Mouse (Mus musculus) stomach, postnatal 0 days (tissue): ENCODE data around the gene Tlcd1. TPM values are rescaled to one million over a fixed set of nuclear protein-coding genes. Genes with fewer than 3 reads are reported as not detected.
"Not testable (repeated sequence)": the region's sequence is repeated elsewhere in the genome, so short reads cannot be mapped to it uniquely, and the experiment has no call there.

Experiments
- ATAC-seq: fragments of 200-750 bp; cut with Nextera tagmentation; 2 replicates; pipeline ENCODE4 v1.8.0; 2017; ENCODE audit not compliant: low FRiP score, low TSS enrichment
- DNase-seq: peaks from one replicate; pipeline ENCODE4 v3.0.0-alpha.2; 2016; ENCODE audit warnings: low spot score
- H3K27ac ChIP-seq: fragments of 300-500 bp; sonication (generic); replicated peaks from 2 replicates; pipeline ENCODE4 v1.5.1; 2014; ENCODE audit warnings: mild to moderate bottlenecking, control low read depth
- H3K27me3 ChIP-seq: fragments of 300-500 bp; sonication (generic); 2 replicates; pipeline ENCODE4 v1.6.1; 2014; ENCODE audit warnings: low read length; ENCODE audit not compliant: control insufficient read depth, insufficient read depth
- H3K36me3 ChIP-seq: fragments of 300-500 bp; sonication (generic); 2 replicates; pipeline ENCODE4 v1.6.1; 2014; ENCODE audit warnings: low read length, mixed read lengths; ENCODE audit not compliant: control insufficient read depth, insufficient read depth
- H3K4me1 ChIP-seq: fragments of 300-500 bp; sonication (generic); replicated peaks from 2 replicates; pipeline ENCODE4 v1.6.1; 2014; ENCODE audit warnings: antibody characterized with exemption; ENCODE audit not compliant: control insufficient read depth, insufficient read depth
- H3K4me2 ChIP-seq: fragments of 300-500 bp; sonication (generic); replicated peaks from 2 replicates; pipeline ENCODE4 v1.6.1; 2014; ENCODE audit warnings: low read depth, mild to moderate bottlenecking, control low read depth, moderate library complexity
- H3K4me3 ChIP-seq: fragments of 300-500 bp; sonication (generic); 2 replicates; pipeline ENCODE4 v1.5.1; 2014; ENCODE audit warnings: low read depth, low read length, control low read depth
- H3K9ac ChIP-seq: fragments of 300-500 bp; sonication (generic); 2 replicates; pipeline ENCODE4 v1.6.1; 2014; ENCODE audit warnings: mild to moderate bottlenecking, low read length, control low read depth, mixed read lengths
- H3K9me3 ChIP-seq: fragments of 300-500 bp; sonication (generic); 2 replicates; pipeline ENCODE4 v1.6.1; 2016; ENCODE audit warnings: low read length; ENCODE audit not compliant: control insufficient read depth
- CTCF ChIP-seq: IDR thresholded peaks from 2 replicates; pipeline ENCODE4 v1.5.1; 2016; ENCODE audit warnings: antibody characterized with exemption, low read depth, mild to moderate bottlenecking, moderate library complexity
- EP300 ChIP-seq: optimal IDR thresholded peaks from 2 replicates; pipeline ENCODE3; 2016; ENCODE audit warnings: antibody characterized with exemption
- WGBS: fragments of 180-500 bp; shearing (Covaris S2); extraction: QIAGEN DNeasy Blood & Tissue Kit; methylation state at CpG from one replicate; pipeline ENCODE4 v1.1.7; 2014; 5-methylcytosine and 5-hydroxymethylcytosine counted together
- polyA plus RNA-seq: library from polyadenylated mRNA; unstranded; fragments of >200 nt; fragmentation: Nextera tagmentation; extraction: Ambion mirVana; gene quantifications from 2 replicates; pipeline ENCODE4 v1.2.1, GENCODE M21; 2015

Tlcd1 gene
- 41.3 and 45.6 TPM in 2 replicates for polyA plus RNA-seq

DNA sequence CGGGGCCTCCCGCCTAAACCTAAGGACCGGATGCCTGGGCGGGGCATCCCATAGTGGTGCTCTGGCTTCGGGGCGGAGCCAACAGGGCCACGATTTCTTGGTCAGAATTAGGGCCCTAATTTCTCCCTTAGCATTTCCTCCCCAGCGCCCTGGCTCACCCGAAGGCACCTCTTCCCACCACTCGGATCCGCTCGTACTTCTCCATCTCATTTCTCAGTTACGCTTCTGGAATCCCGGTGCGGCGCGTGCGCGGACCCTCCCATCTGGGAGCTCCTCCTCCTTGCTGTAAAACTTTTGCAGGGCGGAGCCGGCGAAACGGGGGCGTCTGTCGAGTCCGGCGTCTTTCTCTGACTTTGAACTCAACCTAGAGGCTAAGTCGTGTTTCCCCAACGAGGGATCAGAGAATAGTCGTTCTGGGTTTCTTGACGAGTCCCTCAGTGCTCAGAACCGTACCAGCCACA, at the start of gene Tlcd1, which contains the start of gene Nek8:
Tlcd1 (plus strand) TSS at position 310 of the 461 bp plus-strand sequence.
Nek8 (minus strand) TSS at position 274 of the 461 bp plus-strand sequence.
- DNase-seq (peak; percentile 93), ATAC-seq (peak; percentile 58)
- Histone ChIP-seq H3K4me2 (peak within 1 kb of the TSS; percentile 95), H3K27me3 (no peaks in the 10 kb centered on the region), H3K27ac (peak within 1 kb of the TSS; percentile 97), H3K9me3 (no peaks in the 10 kb centered on the region), H3K9ac (peak within 1 kb of the TSS; percentile 67), H3K36me3 (no peaks in the 10 kb centered on the region), H3K4me1 (no peaks in the 10 kb centered on the region), H3K4me3 (peak within 1 kb of the TSS; percentile 58)
- TF ChIP-seq EP300 = no peak
- no peak for TF ChIP-seq CTCF
- WGBS = under 1% methylated on average over 32 of the region's 32 CpGs

DNA sequence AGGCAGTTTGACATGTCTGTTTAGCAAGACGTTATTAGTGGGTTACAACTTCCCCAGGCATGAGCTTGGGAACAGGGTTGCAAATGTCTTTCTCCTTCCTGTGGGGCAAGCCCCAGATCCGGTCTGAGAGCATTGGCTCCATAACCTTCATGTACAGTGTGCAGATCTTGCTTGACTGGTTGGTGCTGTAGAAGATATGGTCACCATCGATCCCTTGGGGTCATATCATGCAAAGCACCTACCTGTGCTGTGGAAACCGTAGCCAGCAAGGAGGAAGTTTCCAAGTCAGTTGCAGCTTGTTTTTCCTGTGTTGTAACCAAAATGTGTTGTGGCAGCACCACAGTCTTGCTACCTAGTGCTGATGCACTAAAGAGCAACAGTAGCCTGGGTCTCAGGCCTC, 49.8 kb upstream of the Tlcd1 start:
- Histone ChIP-seq H3K36me3 (no peaks in the 10 kb centered on the region), H3K9ac (no peak overlapping the region), H3K9me3 (no peaks in the 10 kb centered on the region), H3K4me3 (no peak overlapping the region), H3K27me3 (no peaks in the 10 kb centered on the region), H3K27ac (no peak overlapping the region), H3K4me2 (no peak overlapping the region), H3K4me1 (no peaks in the 10 kb centered on the region)
- TF ChIP-seq CTCF (no peak), EP300 (no peak)
- DNase-seq = no peak
- 56% methylated on average over 4 of the region's 4 CpGs for WGBS
- ATAC-seq = no peak

DNA sequence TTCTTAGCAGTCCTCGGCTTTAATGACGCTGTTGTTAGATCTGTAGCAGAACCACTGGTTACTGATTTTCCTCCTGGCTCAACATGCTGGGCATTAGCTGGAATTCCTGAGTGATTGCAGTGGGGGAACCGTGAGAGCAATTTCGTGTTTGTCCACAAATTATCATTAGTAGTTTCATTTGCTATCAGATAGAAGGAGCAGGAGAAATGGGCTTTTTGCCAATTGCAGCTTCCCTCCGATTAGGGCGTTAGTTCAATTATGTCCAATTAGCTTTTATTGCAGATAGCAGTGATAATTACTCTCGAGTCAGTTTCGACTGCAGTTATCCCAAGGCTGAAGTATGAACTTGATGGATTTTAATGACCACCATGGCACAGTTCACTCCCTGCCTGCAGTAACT, 47.1 kb upstream of the Tlcd1 start:
- DNase-seq = no peak
- TF ChIP-seq EP300 (no peak), CTCF (no peak)
- Histone ChIP-seq H3K9ac (no peak overlapping the region), H3K27me3 (no peaks in the 10 kb centered on the region), H3K4me3 (no peak overlapping the region), H3K4me2 (no peak overlapping the region), H3K27ac (no peak overlapping the region), H3K36me3 (no peaks in the 10 kb centered on the region), H3K4me1 (no peaks in the 10 kb centered on the region), H3K9me3 (no peaks in the 10 kb centered on the region)
- WGBS = 72% methylated on average over 8 of the region's 8 CpGs
- no peak for ATAC-seq

DNA sequence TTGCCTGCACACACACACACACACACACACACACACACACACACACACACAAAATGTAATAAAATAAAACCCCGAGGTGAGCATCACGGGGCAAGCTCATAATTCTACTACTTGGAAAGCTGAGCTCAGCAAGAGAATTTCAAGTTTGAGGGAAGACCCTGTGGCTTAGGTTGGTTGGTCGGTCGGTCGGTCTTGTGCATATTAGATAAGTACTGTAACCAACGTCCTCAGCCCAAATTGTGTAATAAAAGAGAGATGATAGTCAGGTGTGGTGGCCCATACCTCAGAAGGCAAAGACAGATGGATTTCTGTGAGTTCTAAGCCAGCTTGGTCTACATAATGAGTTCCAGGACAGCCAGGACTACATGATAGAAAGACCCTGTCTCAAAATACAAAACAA, 42.6 kb upstream of the Tlcd1 start:
- Histone ChIP-seq H3K9me3 (no peaks in the 10 kb centered on the region), H3K9ac (no peak overlapping the region), H3K27me3 (no peaks in the 10 kb centered on the region), H3K36me3 (no peaks in the 10 kb centered on the region), H3K27ac (no peak overlapping the region), H3K4me2 (no peak overlapping the region), H3K4me1 (no peaks in the 10 kb centered on the region), H3K4me3 (no peak overlapping the region)
- ATAC-seq = no peak
- 88% methylated on average over 6 of the region's 6 CpGs for WGBS
- TF ChIP-seq CTCF = no peak
- no peak for TF ChIP-seq EP300
- no peak for DNase-seq

DNA sequence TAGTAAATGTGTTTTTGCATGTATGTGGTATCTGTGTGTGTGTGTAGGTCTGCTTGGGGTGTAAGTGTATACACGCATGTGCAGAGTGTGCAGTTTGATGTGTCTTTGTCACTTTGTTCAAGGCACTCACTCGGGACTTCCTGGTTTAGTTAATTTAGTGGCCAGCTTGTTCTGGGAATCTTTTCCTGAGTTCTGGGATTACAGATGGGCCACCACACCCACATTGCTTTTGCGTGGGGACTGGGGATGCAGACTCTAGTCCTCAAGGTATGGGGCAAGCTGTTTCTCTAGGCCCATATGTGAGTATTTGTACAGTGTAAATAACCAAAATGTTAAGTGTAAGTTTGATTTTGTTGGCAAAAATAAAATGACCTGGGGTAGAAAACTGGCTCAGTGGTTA, 42.2 kb upstream of the Tlcd1 start:
- Histone ChIP-seq H3K4me3 (no peak overlapping the region), H3K27ac (no peak overlapping the region), H3K4me2 (no peak overlapping the region), H3K4me1 (no peaks in the 10 kb centered on the region), H3K9ac (no peak overlapping the region), H3K36me3 (no peaks in the 10 kb centered on the region), H3K27me3 (no peaks in the 10 kb centered on the region), H3K9me3 (no peaks in the 10 kb centered on the region)
- no peak for TF ChIP-seq CTCF
- no peak for TF ChIP-seq EP300
- WGBS = 71% methylated on average over 3 of the region's 3 CpGs
- DNase-seq (no peak), ATAC-seq (no peak)

DNA sequence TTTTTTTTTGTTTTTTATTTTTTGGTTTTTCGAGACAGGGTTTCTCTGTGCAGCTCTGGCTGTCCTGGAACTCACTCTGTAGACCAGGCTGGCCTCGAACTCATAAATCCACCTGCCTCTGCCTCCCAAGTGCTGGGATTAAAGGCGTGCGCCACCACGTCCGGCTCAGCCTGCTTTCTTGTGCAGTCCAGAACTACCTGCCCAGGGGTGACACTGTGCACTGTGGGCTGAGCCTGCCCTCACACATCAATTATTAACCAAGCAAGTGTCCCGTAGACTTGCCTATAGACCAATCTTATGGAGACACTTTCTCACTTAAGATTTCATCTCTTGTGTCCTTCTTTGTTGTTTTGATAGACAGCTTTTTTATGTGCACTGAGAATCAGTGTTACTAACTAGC, 41.2 kb upstream of the Tlcd1 start:
- DNase-seq = peak; percentile 29
- H3K9me3 ChIP-seq, H3K36me3 ChIP-seq, H3K4me3 ChIP-seq, H3K9ac ChIP-seq, H3K27ac ChIP-seq, ATAC-seq, H3K27me3 ChIP-seq, H3K4me2 ChIP-seq, H3K4me1 ChIP-seq: not testable (repeated sequence)
- WGBS = 77% methylated on average over 7 of the region's 7 CpGs
